12 mouse cellular contexts compared by ENCODE assay signal in the genomic region with DNA sequence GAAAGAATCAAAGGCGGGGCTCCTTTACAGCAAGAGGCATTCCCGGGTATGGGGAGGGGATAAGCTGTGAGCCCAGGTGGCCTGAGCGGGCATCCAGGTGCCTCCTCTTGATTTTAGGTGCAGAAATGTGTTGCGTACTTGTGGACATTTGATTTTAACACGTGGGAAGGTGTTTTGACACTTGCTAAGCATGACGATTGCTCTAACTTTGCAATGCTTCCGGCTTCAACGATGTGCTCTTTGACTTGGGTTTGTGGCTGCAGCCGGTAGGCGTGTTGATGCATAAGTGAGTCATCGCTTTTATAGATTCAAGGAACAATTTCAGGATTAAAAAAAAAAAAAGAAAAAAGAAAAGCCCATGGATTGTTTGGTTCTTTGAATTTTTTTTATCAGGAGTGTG.
"Had no signal": no experiment of that assay in that cellular context is flagged by ENCODE, and none has a peak within 500 bp of the region (broad histone marks: within the 10 kb centered on the region; RNA-seq: fewer than 3 reads in every experiment).

No protein-coding gene starts in this region.

- DNase-seq: kidney, adult 2 months; kidney, postnatal 36 days; layer of hippocampus, postnatal 36 days; lung, adult 18-20 months; lung, postnatal 10 days; lung, postnatal 36 days; midbrain, embryonic 14.5 days; right cerebral cortex, postnatal 4 days; thymus, adult 18-20 months; thymus, postnatal 36 days had no signal

- ATAC-seq: intestine, postnatal 0 days; liver, embryonic 12.5 days had no signal
